Mouse (Mus musculus) right cerebral cortex, postnatal 10 days (tissue): Measurements from ENCODE around the gene BC003965.
"Not testable (repeated sequence)": the region's sequence is repeated elsewhere in the genome, so short reads cannot be mapped to it uniquely, and the experiment has no call there.

Experiments
- DNase-seq, 2 experiments: peaks; one replicate each; pipeline ENCODE4 v3.0.0; 2021; ENCODE audit warnings: low spot score in 2 of 2

BC003965 gene

GRCm38 (mm10) chr17:25219492-25220295 is 35.3 kb downstream of the BC003965 start:
- no peak for DNase-seq

GRCm38 (mm10) chr17:25220746-25221145 is 36.4 kb downstream of the BC003965 start:
- no peak for DNase-seq

- DNase-seq: peak; percentile 71 to 79
Observed at GRCm38 (mm10) chr17:25221821-25222503, 37.6 kb downstream of the BC003965 start.

- peak; percentile 50 to 65 for DNase-seq
Observed at GRCm38 (mm10) chr17:25222504-25222940, 38.2 kb downstream of the BC003965 start.

- DNase-seq: no peak
Observed at GRCm38 (mm10) chr17:25222951-25223601, 38.7 kb downstream of the BC003965 start.

DNA sequence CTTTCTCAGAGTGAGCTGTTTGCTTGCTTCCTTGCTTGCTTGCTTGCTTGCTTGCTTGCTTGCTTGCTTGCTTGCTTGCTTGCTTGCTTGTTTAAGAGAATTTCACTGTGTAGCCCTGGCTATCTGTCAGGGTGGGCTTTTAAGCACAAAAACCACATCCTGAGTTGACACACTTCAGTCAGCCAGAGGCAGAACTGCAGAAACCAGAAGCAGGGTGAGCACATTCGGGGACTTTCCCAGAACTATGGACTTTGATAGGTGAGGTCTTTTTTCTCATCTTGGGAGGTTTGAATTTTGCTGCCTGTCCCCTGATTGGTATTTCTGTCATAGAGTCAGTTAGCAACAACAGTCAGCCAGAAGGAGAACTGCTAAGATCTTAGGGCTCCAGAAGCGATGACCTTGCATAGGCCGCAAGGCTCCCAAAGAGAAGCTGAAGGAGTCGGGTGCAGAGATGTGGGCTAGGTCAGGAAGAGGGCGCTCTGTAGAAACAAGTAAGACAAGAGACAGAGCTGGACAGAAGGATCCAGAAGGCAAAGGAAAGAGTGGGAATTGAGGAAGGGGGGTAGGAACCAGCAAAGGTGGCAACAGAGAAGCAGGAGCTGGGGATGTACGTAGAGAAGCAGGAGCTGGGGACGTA is 40.4 kb downstream of the BC003965 start:
- DNase-seq: no peak

DNA sequence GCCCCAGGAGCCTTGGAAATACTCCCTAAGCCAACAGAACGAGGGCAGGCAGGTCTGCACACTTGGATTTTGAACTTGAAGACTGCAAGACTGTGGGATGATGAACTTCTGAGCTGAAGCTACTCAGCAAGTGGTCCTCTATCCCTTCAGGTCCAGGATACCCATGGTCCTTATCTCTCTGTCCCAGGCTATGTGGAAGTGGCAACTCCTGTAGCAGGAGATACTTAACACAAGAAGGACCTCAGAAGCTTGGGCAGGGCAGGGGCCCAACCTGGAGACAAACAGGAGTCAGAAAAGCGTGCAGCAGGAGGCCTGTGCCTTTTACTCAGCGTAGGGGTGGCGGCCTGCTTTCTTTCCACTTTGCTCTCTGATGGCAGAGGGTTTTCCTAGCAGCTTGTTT is 41.3 kb downstream of the BC003965 start:
- DNase-seq: no peak

- DNase-seq: no peak
Observed at GRCm38 (mm10) chr17:25227991-25228390, 43.6 kb downstream of the BC003965 start.

GRCm38 (mm10) chr17:25230014-25230655 is 45.8 kb downstream of the BC003965 start:
- not testable (repeated sequence) for DNase-seq

DNA sequence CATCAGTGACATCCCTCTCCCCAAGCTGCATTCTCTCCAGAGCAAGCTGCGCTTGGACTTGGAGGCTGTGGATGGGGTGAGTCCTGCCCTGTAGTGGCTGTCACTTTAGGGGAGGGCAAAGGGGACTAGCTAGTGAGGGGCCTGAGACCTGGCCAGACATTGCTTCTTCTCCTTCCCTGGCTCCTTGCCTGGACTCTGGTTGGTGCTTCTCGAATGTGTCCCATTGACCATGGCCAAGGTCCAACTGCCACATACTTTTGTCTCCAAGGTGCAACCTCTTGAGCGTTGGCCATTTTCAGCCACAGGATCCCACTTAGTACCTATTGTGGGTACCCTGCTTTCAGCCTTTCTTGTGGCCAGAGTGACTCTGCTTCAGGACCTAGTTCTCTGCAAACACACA is 46.3 kb downstream of the BC003965 start:
- no peak for DNase-seq

- not testable (repeated sequence) for DNase-seq
Observed at GRCm38 (mm10) chr17:25231621-25232020, 47.3 kb downstream of the BC003965 start.

DNA sequence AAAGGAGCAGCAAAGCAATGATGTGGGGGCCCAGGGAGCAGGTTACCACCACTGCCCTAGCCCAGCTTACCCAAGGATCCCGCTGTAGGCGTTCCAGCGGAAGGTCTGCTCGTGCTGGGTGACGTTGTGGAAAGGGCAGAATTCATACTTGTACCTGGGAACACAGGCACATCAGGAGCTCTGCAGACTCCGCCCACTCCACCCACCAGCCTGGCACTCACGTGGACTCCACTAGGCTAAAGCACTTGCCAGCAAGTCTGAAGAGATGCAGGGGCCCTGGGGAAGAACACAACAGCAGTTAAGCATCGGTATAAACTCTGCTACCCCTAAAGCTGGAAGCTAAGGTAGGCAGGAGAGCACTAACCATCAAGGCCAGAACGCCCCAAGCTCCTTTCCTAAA is 51.3 kb downstream of the BC003965 start:
- no peak for DNase-seq
